Mouse (Mus musculus) heart, postnatal 0 days (tissue): ENCODE measurements at regions not wholly inside any gene's neighbourhood (a gene's known extent, or its start where the extent isn't known, plus 50 kb on each side); places are given as distances from the start of the nearest gene placed in this dataset.

ENCODE experiments used
- ATAC-seq: fragments of 200-750 bp; cut with Nextera tagmentation; 2 replicates; pipeline ENCODE4 v1.8.0; 2017; ENCODE audit warnings: low read depth, moderate number of reproducible peaks, moderate library complexity; ENCODE audit not compliant: insufficient read depth
- DNase-seq: peaks from one replicate; pipeline ENCODE4 v3.0.0-alpha.2; 2016; ENCODE audit warnings: low spot score
- H3K27ac ChIP-seq: fragments of 300-500 bp; sonication (generic); 2 replicates; pipeline ENCODE4 v1.5.1; 2014; ENCODE audit warnings: low read depth, mild to moderate bottlenecking
- H3K27me3 ChIP-seq: fragments of 300-500 bp; sonication (generic); 2 replicates; pipeline ENCODE4 v1.6.1; 2014; ENCODE audit warnings: low read length, mixed read lengths; ENCODE audit not compliant: control insufficient read depth, insufficient read depth
- H3K36me3 ChIP-seq: fragments of 300-500 bp; sonication (generic); replicated peaks from 2 replicates; pipeline ENCODE4 v1.6.1; 2014; ENCODE audit warnings: low read length, mixed read lengths; ENCODE audit not compliant: control insufficient read depth, insufficient read depth
- H3K4me1 ChIP-seq: fragments of 300-500 bp; sonication (generic); 2 replicates; pipeline ENCODE4 v1.6.1; 2014; ENCODE audit warnings: antibody characterized with exemption; ENCODE audit not compliant: control insufficient read depth, insufficient read depth
- H3K4me2 ChIP-seq: fragments of 300-500 bp; sonication (generic); 2 replicates; pipeline ENCODE4 v1.6.1; 2014; ENCODE audit warnings: low read depth, mild to moderate bottlenecking, low read length, moderate library complexity
- H3K4me3 ChIP-seq: fragments of 300-500 bp; sonication (generic); 2 replicates; pipeline ENCODE4 v1.5.1; 2014; ENCODE audit warnings: low read depth, low read length
- H3K9ac ChIP-seq: fragments of 300-500 bp; sonication (generic); replicated peaks from 2 replicates; pipeline ENCODE4 v1.6.1; 2014; ENCODE audit warnings: low read depth, low read length, mixed read lengths
- H3K9me3 ChIP-seq: fragments of 300-500 bp; sonication (generic); replicated peaks from 2 replicates; pipeline ENCODE4 v1.6.1; 2016; ENCODE audit warnings: low read length; ENCODE audit not compliant: control insufficient read depth
- CTCF ChIP-seq: IDR thresholded peaks from 2 replicates; pipeline ENCODE4 v1.5.1; 2016; ENCODE audit warnings: antibody characterized with exemption, control low read depth, low read depth
- EP300 ChIP-seq: IDR thresholded peaks from 2 replicates; pipeline ENCODE4 v1.6.1; 2016; ENCODE audit warnings: antibody characterized with exemption, low read depth
- WGBS: fragments of 180-500 bp; shearing (Covaris S2); extraction: QIAGEN DNeasy Blood & Tissue Kit; methylation state at CpG from one replicate; pipeline ENCODE4 v1.1.7; 2014; 5-methylcytosine and 5-hydroxymethylcytosine counted together

- peak; percentile 82 for TF ChIP-seq CTCF
- no peak for TF ChIP-seq EP300
- H3K4me1 ChIP-seq = 0 out of 2 replicates have a peak, but pooled peaks cover 5% of the 10 kb centered on the region
- DNase-seq (peak; percentile 71), ATAC-seq (peak; percentile 44; the same call in 1 of the 2 replicates)
- 20% methylated on average over 7 of the region's 7 CpGs for WGBS
- H3K4me3 ChIP-seq = 0 out of 2 replicates have a peak overlapping the region, but pooled peaks have one; percentile 18
- no peaks in the 10 kb centered on the region for H3K27me3 ChIP-seq
- no peaks in the 10 kb centered on the region for H3K36me3 ChIP-seq
- peak overlapping the region; percentile 47 for H3K4me2 ChIP-seq
- H3K9ac ChIP-seq = no peak overlapping the region
- no peak overlapping the region for H3K27ac ChIP-seq
- H3K9me3 ChIP-seq = no peaks in the 10 kb centered on the region
Observed at GRCm38 (mm10) chr1:152290768-152291167, 95.7 kb downstream of the Tsen15 start.

- TF ChIP-seq EP300 (no peak), CTCF (no peak)
- peak overlapping the region; percentile 16; the same call in 1 of the 2 replicates for H3K4me2 ChIP-seq
Observed at GRCm38 (mm10) chr1:152287566-152288490, 98.7 kb downstream of the Tsen15 start.

GRCm38 (mm10) chr1:152286677-152287076 lies 99.8 kb downstream of the Tsen15 start:
- no peaks in the 10 kb centered on the region for H3K27me3 ChIP-seq
- ATAC-seq = no peak
- no peak overlapping the region for H3K4me2 ChIP-seq
- H3K9me3 ChIP-seq = no peaks in the 10 kb centered on the region
- no peak for DNase-seq
- H3K4me3 ChIP-seq = no peak overlapping the region
- 0 out of 2 replicates have a peak, but pooled peaks cover 5% of the 10 kb centered on the region for H3K4me1 ChIP-seq
- TF ChIP-seq EP300 (no peak), CTCF (no peak)
- H3K36me3 ChIP-seq = no peaks in the 10 kb centered on the region
- H3K27ac ChIP-seq = no peak overlapping the region
- no peak overlapping the region for H3K9ac ChIP-seq
- 82% methylated on average over 8 of the region's 8 CpGs for WGBS

More at GRCm38 (mm10) chr1:152287566-152288490, 98.7 kb downstream of the Tsen15 start:
- Histone ChIP-seq H3K36me3 (no peaks in the 10 kb centered on the region), H3K9ac (no peak overlapping the region), H3K4me3 (no peak overlapping the region), H3K27me3 (no peaks in the 10 kb centered on the region), H3K4me1 (0 out of 2 replicates have a peak, but pooled peaks cover 5% of the 10 kb centered on the region), H3K27ac (no peak overlapping the region), H3K9me3 (no peaks in the 10 kb centered on the region)
- no peak for ATAC-seq
- no peak for DNase-seq
- WGBS = 58% methylated on average over 15 of the region's 15 CpGs

- WGBS = 92% methylated on average over 11 of the region's 11 CpGs
- TF ChIP-seq CTCF (no peak), EP300 (no peak)
- Histone ChIP-seq H3K4me2 (no peak overlapping the region), H3K9ac (no peak overlapping the region), H3K9me3 (peaks cover 4% of the 10 kb centered on the region; the same call in 1 of the 2 replicates), H3K36me3 (no peaks in the 10 kb centered on the region), H3K27me3 (no peaks in the 10 kb centered on the region), H3K27ac (no peak overlapping the region), H3K4me3 (no peak overlapping the region), H3K4me1 (no peaks in the 10 kb centered on the region)
- no peak for ATAC-seq
- DNase-seq = no peak
Observed at GRCm38 (mm10) chr1:152282106-152282505, 104.4 kb downstream of the Tsen15 start.

GRCm38 (mm10) chr1:152281201-152281600 lies 105.3 kb downstream of the Tsen15 start:
- H3K9me3 ChIP-seq = peaks cover 4% of the 10 kb centered on the region; the same call in 1 of the 2 replicates
- no peak overlapping the region for H3K4me3 ChIP-seq
- no peaks in the 10 kb centered on the region for H3K4me1 ChIP-seq
- ATAC-seq (no peak), DNase-seq (no peak)
- no peak overlapping the region for H3K27ac ChIP-seq
- H3K9ac ChIP-seq = no peak overlapping the region
- no peaks in the 10 kb centered on the region for H3K27me3 ChIP-seq
- H3K36me3 ChIP-seq = no peaks in the 10 kb centered on the region
- no peak for TF ChIP-seq CTCF
- no peak for TF ChIP-seq EP300
- WGBS = 68% methylated on average over 8 of the region's 8 CpGs
- H3K4me2 ChIP-seq = no peak overlapping the region
